Mouse (Mus musculus): ENCODE results near the gene F11r. TPM values are rescaled to one million over a fixed set of nuclear protein-coding genes. Genes with fewer than 3 reads are reported as not detected.
"Not testable (repeated sequence)": the region's sequence is repeated elsewhere in the genome, so short reads cannot be mapped to it uniquely, and the experiment has no call there.

The F11r gene
- polyA plus RNA-seq, 1 experiment from 2014 or later, result 29.7 TPM

DNA sequence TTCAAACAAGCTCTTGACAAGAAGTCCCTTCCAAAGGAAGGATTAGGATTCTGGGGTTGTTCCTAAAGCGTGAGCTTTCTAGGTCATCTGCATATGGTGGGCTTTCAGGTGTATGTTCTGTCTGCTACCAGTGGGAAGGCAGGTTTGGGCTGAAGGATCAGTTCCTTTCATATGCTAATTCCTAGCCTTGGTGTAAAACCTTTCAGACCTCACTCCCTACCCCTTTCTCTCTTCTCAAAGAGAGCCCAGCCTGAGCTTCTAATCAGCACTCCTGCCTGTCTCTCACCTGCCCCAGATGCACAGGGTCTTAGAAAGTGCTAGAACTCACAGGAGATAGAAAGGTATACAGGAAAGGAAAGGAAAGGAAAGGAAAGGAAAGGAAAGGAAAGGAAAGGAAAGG, 34.1 kb downstream of the F11r start:
- Histone ChIP-seq H3K36me3 (replicated peaks) (no peaks in the 10 kb centered on the region), H3K4me2 (no peak overlapping the region), H3K4me3 (replicated peaks) (no peak overlapping the region), H3K9me3 (replicated peaks) (no peaks in the 10 kb centered on the region), H3K9ac (no peak overlapping the region), H3K27me3 (no peaks in the 10 kb centered on the region), H3K4me1 (replicated peaks) (0 out of 2 replicates have a peak, but pooled peaks cover 7% of the 10 kb centered on the region), H3K27ac (replicated peaks) (no peak overlapping the region)
- 56% methylated on average over 1 of the region's 1 CpGs for WGBS (ENCODE audit: insufficient replicate concordance)
- ATAC-seq (ENCODE audit: insufficient read depth), result no peak

DNA sequence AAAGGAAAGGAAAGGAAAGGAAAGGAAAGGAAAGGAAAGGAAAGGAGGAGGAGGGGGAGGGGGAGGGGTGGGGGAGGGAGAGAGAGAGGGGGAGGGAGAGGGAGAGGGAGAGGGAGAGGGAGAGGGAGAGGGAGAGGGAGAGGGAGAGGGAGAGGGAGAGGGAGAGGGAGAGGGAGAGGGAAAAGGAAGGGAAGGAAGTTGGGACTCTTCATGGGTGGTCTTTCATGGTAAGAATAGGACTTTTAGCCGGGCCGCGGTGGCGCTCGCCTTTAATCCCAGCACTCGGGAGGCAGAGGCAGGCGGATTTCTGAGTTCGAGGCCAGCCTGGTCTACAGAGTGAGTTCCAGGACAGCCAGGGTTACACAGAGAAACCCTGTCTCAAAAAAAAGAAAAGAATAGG, 34.6 kb downstream of the F11r start:
- not testable (repeated sequence) for H3K9ac ChIP-seq; H3K4me2 ChIP-seq; H3K9me3 ChIP-seq (replicated peaks); H3K4me1 ChIP-seq (replicated peaks); ATAC-seq (ENCODE audit: insufficient read depth); H3K4me3 ChIP-seq (replicated peaks); H3K27me3 ChIP-seq; H3K36me3 ChIP-seq (replicated peaks); H3K27ac ChIP-seq (replicated peaks)
- WGBS (ENCODE audit: insufficient replicate concordance), result 81% methylated on average over 8 of the region's 8 CpGs

DNA sequence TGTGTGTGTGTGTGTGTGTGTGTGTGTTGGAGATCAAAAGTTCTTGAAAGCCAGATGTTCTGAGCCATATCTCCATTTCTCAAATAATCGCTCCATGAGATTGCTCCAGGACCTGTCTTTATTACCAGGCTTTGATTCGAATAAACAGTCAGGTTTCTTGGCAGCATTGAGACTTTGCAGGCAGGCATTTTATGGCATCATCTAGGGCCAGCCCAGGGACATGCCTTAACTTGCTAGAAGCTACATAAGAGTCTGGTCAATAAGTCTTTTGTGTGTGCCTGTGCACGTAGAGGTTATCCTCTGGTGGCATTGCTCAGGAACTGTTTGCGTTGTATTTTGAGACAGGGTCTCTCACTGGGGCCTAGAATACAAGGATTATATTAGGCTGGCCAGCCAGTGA, 36.2 kb downstream of the F11r start:
- no peaks in the 10 kb centered on the region for H3K9me3 ChIP-seq (replicated peaks)
- no peak overlapping the region for H3K27ac ChIP-seq (replicated peaks)
- H3K4me1 ChIP-seq (replicated peaks), result peaks cover 15% of the 10 kb centered on the region; the same call in 1 of the 2 replicates
- no peaks in the 10 kb centered on the region for H3K27me3 ChIP-seq
- no peaks in the 10 kb centered on the region for H3K36me3 ChIP-seq (replicated peaks)
- H3K4me3 ChIP-seq (replicated peaks), result no peak overlapping the region
- ATAC-seq (ENCODE audit: insufficient read depth), result no peak
- 65% methylated on average over 4 of the region's 4 CpGs for WGBS (ENCODE audit: insufficient replicate concordance)
- no peak overlapping the region for H3K4me2 ChIP-seq
- no peak overlapping the region for H3K9ac ChIP-seq

DNA sequence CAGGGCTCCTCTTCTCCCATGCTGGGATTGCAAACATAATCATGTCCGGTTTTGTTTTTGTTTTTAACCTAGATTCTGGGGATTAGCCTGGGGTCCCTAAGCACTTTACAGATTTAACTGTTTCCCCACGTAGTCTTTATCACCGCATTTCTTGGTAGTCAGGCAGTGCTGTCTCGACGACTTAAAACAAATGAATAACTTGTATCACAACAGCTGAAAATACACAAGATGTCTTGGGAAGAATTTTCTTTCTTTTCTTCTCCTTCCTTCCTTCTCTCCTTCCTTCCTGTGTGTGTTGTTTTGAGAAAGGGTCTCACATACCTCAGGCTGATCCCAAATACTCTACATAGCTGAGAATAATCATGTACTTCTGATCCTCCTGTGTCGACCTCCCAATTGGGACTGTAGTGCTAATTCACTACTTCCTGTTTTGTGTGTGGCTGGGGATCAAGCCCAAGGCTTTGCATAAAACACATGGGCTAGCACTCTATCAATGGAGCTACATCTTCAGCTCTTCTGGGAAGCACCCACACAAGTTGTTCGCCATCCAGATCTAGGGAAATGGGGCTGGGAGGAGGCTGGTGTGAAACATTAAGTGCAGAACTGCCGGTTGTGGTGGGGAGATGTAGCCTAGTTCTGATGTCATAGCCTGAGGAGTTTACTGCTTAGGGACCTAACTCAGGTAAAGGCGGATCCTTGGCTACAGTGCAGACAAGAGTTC, 36.7 kb downstream of the F11r start:
- Histone ChIP-seq H3K4me2 (no peak overlapping the region), H3K4me1 (replicated peaks) (peaks cover 15% of the 10 kb centered on the region; the same call in 1 of the 2 replicates), H3K9me3 (replicated peaks) (no peaks in the 10 kb centered on the region), H3K9ac (no peak overlapping the region), H3K36me3 (replicated peaks) (no peaks in the 10 kb centered on the region), H3K4me3 (replicated peaks) (no peak overlapping the region), H3K27me3 (no peaks in the 10 kb centered on the region), H3K27ac (replicated peaks) (no peak overlapping the region)
- 38% methylated on average over 9 of the region's 9 CpGs for WGBS (ENCODE audit: insufficient replicate concordance)
- no peak for ATAC-seq (ENCODE audit: insufficient read depth)

DNA sequence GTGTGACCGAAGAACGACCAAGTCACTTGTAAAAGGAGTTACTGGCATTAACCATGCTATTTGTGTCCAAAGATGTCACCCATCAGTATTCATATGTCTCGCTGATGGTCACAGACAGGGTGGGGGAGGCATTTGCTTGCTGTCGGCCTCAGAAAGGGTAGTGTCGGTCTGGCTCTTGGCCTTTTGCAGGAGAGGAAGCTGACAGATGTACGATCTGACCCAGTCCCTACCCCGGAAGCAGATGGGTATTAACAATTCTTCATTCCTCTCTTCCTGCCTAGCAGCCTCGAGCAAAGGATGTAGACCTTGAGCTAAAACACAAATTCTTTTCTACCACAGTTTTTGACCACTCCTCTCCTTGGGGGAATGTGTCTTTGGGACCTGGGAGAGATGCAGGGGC, 39.8 kb downstream of the F11r start:
- whole genome bisulfite sequencing (ENCODE audit: insufficient replicate concordance), result 55% methylated on average over 8 of the region's 8 CpGs
- H3K4me3 ChIP-seq (replicated peaks), result no peak overlapping the region
- no peak for ATAC-seq (ENCODE audit: insufficient read depth)

DNA sequence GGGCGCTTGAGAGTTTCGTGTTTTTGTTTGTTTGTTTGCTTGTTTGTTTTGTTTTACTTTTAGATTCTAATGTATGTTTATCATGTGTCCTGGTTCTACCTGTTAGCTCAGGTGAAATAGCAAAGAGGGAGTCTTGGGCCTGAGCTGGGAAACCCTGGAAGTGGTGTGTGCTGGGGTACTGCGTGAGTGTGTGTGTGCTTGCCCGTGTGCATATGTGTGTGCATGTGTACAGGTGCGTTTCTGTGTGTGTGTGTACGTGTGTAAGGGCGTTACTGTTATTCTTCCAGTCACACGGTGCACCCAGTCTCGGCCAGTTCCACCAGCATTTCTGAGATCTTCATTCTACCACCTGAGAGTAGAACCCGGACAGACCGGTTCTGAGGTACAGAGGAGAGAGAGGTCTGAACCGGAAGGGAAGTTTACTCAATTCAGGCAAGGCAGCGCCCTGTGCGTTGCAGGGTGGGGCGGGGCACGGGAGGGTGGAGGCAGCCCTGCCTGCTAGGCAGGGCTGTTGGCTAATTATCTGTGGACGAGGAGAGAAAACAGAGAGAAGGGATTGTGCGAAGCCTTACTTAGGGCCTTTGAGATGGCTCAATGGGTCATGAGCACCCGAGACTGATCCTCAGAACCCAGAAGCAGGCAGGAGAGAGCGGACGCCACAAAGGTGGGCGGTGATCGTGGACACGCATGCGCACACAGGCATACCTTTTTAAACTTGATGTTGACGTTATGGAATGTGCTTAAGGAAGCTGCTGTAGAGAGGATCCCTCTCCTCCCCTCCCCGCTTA, 40.6 kb downstream of the F11r start:
- 46% methylated on average over 27 of the region's 27 CpGs for WGBS (ENCODE audit: insufficient replicate concordance)
- H3K27me3 ChIP-seq, result no peaks in the 10 kb centered on the region
- peaks cover 11% of the 10 kb centered on the region; the same call in 1 of the 2 replicates for H3K4me1 ChIP-seq (replicated peaks)
- ATAC-seq (ENCODE audit: insufficient read depth), result peak; percentile 64
- peak overlapping the region; percentile 35 for H3K4me3 ChIP-seq (replicated peaks)
- H3K4me2 ChIP-seq, result peak overlapping the region; percentile 55
- peak overlapping the region; percentile 34; the same call in 1 of the 2 replicates for H3K27ac ChIP-seq (replicated peaks)
- H3K36me3 ChIP-seq (replicated peaks), result no peaks in the 10 kb centered on the region
- peaks cover 3% of the 10 kb centered on the region; the same call in 1 of the 2 replicates for H3K9me3 ChIP-seq (replicated peaks)
- H3K9ac ChIP-seq, result no peak overlapping the region

More for the DNA sequence above, 39.8 kb downstream of the F11r start:
- H3K9me3 ChIP-seq (replicated peaks), result no peaks in the 10 kb centered on the region
- H3K9ac ChIP-seq, result no peak overlapping the region
- H3K4me1 ChIP-seq (replicated peaks), result peaks cover 11% of the 10 kb centered on the region; the same call in 1 of the 2 replicates
- no peaks in the 10 kb centered on the region for H3K36me3 ChIP-seq (replicated peaks)
- H3K27ac ChIP-seq (replicated peaks), result no peak overlapping the region
- H3K27me3 ChIP-seq, result no peaks in the 10 kb centered on the region
- no peak overlapping the region for H3K4me2 ChIP-seq

DNA sequence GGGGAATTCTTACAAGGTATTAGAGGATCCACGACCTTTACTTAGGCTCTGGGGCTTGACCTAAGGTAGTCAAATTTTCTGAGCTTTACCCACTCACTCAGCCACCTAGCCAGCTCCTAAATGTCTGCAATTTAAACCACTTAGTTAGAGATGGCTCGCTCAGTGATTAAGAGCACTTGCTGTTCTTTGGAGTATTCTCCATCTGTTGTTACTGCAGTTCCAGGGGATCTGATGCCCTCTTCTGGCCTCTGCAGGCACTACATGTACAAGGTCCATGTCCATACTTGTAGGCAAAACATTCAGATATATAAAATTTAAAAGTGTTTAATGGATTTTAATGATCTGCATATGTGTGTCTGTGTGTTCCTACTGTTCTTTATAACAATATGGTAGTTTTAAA, 41.6 kb downstream of the F11r start:
- 32% methylated on average over 2 of the region's 2 CpGs for WGBS (ENCODE audit: insufficient replicate concordance)
- no peak for ATAC-seq (ENCODE audit: insufficient read depth)
- H3K27me3 ChIP-seq, result no peaks in the 10 kb centered on the region

DNA sequence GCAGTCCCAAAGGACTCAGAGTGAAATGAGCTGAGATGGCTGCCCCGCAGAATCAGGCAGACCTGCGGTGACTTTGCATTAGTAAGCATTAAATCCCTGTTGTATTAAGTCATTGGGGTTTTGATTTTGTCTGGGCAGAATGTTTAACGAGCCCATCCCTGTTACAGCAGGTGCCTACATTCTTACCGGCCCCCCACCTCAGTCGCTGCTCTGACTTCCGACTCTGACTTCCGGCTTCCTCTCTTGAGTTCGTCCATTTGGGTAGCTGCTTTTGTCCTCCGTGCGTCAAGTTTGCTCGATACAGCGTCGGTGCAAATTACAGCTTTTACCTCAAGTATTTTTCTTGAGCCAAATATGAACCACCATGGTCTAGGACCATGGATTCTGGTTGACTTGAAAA, 56.9 kb downstream of the F11r start:
- Histone ChIP-seq H3K9me3 (replicated peaks) (peaks cover 4% of the 10 kb centered on the region; the same call in 1 of the 2 replicates), H3K4me2 (no peak overlapping the region), H3K27me3 (no peaks in the 10 kb centered on the region), H3K4me3 (replicated peaks) (no peak overlapping the region), H3K4me1 (replicated peaks) (no peaks in the 10 kb centered on the region), H3K36me3 (replicated peaks) (no peaks in the 10 kb centered on the region), H3K27ac (replicated peaks) (no peak overlapping the region), H3K9ac (no peak overlapping the region)
- WGBS (ENCODE audit: insufficient replicate concordance), result 79% methylated on average over 13 of the region's 13 CpGs
- no peak for ATAC-seq (ENCODE audit: insufficient read depth)

More for the DNA sequence above, 41.6 kb downstream of the F11r start:
- Histone ChIP-seq H3K36me3 (replicated peaks) (no peaks in the 10 kb centered on the region), H3K4me2 (no peak overlapping the region), H3K9me3 (replicated peaks) (peaks cover 4% of the 10 kb centered on the region; the same call in 1 of the 2 replicates), H3K9ac (no peak overlapping the region), H3K27ac (replicated peaks) (no peak overlapping the region), H3K4me1 (replicated peaks) (peaks cover 11% of the 10 kb centered on the region; the same call in 1 of the 2 replicates), H3K4me3 (replicated peaks) (no peak overlapping the region)

DNA sequence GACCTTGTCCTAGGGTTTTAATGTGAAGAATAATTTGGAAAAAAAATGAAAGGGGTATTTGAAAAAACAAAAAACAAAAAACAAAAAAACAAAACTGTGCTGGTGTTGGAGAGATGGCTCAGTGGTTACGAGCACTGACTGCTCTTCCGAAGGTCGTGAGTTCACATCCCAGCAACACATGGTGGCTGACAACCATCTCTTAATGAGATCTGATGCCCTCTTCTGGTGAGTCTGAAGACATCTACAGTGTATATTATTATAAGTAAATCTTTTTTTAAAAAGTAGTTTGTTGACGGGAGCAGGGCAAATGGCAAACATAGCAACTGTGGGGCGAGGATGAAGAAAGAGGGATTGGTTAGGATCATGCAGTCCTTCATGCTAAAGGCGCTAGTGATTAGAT, 58.0 kb downstream of the F11r start:
- H3K36me3 ChIP-seq (replicated peaks), result no peaks in the 10 kb centered on the region
- H3K4me1 ChIP-seq (replicated peaks), result no peaks in the 10 kb centered on the region
- H3K27ac ChIP-seq (replicated peaks), result no peak overlapping the region
- H3K4me3 ChIP-seq (replicated peaks), result no peak overlapping the region
- H3K27me3 ChIP-seq, result no peaks in the 10 kb centered on the region
- no peak overlapping the region for H3K9ac ChIP-seq
- no peak overlapping the region for H3K4me2 ChIP-seq
- H3K9me3 ChIP-seq (replicated peaks), result no peaks in the 10 kb centered on the region
- ATAC-seq (ENCODE audit: insufficient read depth), result no peak
- 65% methylated on average over 6 of the region's 6 CpGs for WGBS (ENCODE audit: insufficient replicate concordance)

DNA sequence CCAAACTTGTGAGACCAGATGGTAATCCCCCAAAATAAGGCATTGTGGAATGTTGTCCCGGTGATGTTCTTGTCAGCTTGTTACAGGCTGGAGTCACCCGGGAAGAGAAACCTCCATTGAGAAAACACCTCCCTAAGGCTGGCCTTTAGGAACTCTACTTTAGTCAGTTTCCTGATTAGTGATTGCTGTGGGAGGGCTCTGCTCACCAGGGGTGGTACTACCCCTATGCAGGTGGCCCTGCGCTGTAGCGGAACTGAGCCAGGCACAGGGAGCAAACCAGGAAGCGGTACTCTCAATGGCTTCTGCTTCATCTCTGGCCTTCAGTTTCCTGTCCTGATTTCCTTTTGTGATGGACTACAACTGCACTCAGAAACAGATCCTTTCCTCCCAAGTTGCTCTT, 62.5 kb downstream of the F11r start:
- no peak for ATAC-seq (ENCODE audit: insufficient read depth)
- H3K36me3 ChIP-seq (replicated peaks), result no peaks in the 10 kb centered on the region
- H3K27ac ChIP-seq (replicated peaks), result no peak overlapping the region
- no peaks in the 10 kb centered on the region for H3K27me3 ChIP-seq
- H3K9ac ChIP-seq, result no peak overlapping the region
- WGBS (ENCODE audit: insufficient replicate concordance), result 61% methylated on average over 5 of the region's 5 CpGs
- H3K9me3 ChIP-seq (replicated peaks), result no peaks in the 10 kb centered on the region
- no peak overlapping the region for H3K4me2 ChIP-seq
- peaks cover 26% of the 10 kb centered on the region for H3K4me1 ChIP-seq (replicated peaks)
- H3K4me3 ChIP-seq (replicated peaks), result no peak overlapping the region

DNA sequence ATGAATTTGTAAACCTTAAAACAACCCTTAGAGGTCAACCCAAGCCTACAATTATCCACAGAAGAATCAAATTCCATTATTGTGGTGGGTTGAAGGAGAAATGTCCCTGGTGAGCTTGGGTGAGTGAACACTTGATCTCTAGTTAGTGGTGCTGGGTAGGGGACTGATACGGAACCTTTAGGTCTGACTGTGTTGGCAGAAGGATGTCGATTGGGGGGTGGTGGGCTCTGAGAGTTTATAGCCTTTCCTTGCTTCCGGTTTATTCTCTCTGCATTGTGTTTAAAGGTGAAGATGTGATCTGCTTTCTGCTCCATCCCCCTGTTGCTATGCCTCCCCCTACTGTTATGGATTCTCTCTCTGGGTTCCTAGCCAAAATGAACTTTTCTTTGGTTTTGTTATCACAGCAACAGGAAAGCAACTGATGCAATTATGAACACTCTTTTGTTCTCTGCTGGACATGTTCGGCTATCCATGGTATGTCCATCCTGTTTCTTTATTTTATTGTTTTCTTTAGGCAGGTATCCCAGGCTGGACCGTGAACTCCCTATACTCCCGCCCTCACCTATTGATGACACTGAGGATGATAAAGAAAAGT, 63.8 kb downstream of the F11r start:
- no peak overlapping the region for H3K27ac ChIP-seq (replicated peaks)
- H3K4me3 ChIP-seq (replicated peaks), result no peak overlapping the region
- H3K9ac ChIP-seq, result no peak overlapping the region
- H3K9me3 ChIP-seq (replicated peaks), result no peaks in the 10 kb centered on the region
- 50% methylated on average over 6 of the region's 6 CpGs for WGBS (ENCODE audit: insufficient replicate concordance)
- peak overlapping the region; percentile 97; the same call in 1 of the 2 replicates for H3K4me2 ChIP-seq
- no peaks in the 10 kb centered on the region for H3K36me3 ChIP-seq (replicated peaks)
- ATAC-seq (ENCODE audit: insufficient read depth), result no peak
- H3K4me1 ChIP-seq (replicated peaks), result peaks cover 27% of the 10 kb centered on the region
- H3K27me3 ChIP-seq, result no peaks in the 10 kb centered on the region

Measured in liver, embryonic 15.5 days (tissue).